Mouse (Mus musculus) brain, embryonic 14.5 days (tissue): Measurements from ENCODE around the gene Scpep1.
"Not testable (repeated sequence)": the region's sequence is repeated elsewhere in the genome, so short reads cannot be mapped to it uniquely, and the experiment has no call there.

Source experiments
- CTCF ChIP-seq: fragments of 200-500 bp; IDR thresholded peaks from 2 replicates; pipeline ENCODE4 v1.5.1; 2012; ENCODE audit warnings: inconsistent platforms, mild to moderate bottlenecking, moderate library complexity, borderline replicate concordance; ENCODE audit not compliant: insufficient read depth, insufficient read length; ENCODE audit errors: extremely low read depth
- POLR2A ChIP-seq: fragments of 200-500 bp; IDR thresholded peaks from 2 replicates; pipeline ENCODE4 v1.6.1; 2012; ENCODE audit warnings: mild to moderate bottlenecking, inconsistent platforms, borderline replicate concordance; ENCODE audit not compliant: poor library complexity, insufficient read depth, insufficient read length, severe bottlenecking; ENCODE audit errors: extremely low read depth

GRCm38 (mm10) chr11:88895235-88895634 is 60.0 kb downstream of the Scpep1 start:
- not testable (repeated sequence) for TF ChIP-seq CTCF, POLR2A
